Mouse (Mus musculus) heart, adult 2 months (tissue): ENCODE data around the gene Tmem161a.

Experiments used
- CTCF ChIP-seq: fragments of 200-600 bp; IDR thresholded peaks from 2 replicates; pipeline ENCODE4 v1.8.1; 2022; ENCODE audit warnings: antibody characterized with exemption, mild to moderate bottlenecking, moderate library complexity
- EP300 ChIP-seq: fragments of 200-500 bp; IDR thresholded peaks from 2 replicates; pipeline ENCODE4 v1.6.1; 2011; ENCODE audit warnings: low read depth, low read length, control low read depth; ENCODE audit not compliant: insufficient read depth
- POLR2A ChIP-seq: fragments of 200-500 bp; IDR thresholded peaks from 2 replicates; pipeline ENCODE4 v1.6.1; 2011; ENCODE audit warnings: mild to moderate bottlenecking, low read depth, low read length, control low read depth; ENCODE audit not compliant: insufficient read depth

GRCm38 (mm10) chr8:70134086-70134485 lies 38.1 kb upstream of the Tmem161a start:
- TF ChIP-seq POLR2A = no peak
- no peak for TF ChIP-seq CTCF
- TF ChIP-seq EP300 = no peak
